Mouse (Mus musculus) urinary bladder, adult 18-20 months (tissue): ENCODE measurements around the gene Zfp398.

Source experiments
- DNase-seq, 2 experiments: peaks; one replicate each; pipeline ENCODE4 v3.0.0; 2022; ENCODE audit warnings: low spot score in 2 of 2, mixed read lengths in 2 of 2

The Zfp398 gene

DNA sequence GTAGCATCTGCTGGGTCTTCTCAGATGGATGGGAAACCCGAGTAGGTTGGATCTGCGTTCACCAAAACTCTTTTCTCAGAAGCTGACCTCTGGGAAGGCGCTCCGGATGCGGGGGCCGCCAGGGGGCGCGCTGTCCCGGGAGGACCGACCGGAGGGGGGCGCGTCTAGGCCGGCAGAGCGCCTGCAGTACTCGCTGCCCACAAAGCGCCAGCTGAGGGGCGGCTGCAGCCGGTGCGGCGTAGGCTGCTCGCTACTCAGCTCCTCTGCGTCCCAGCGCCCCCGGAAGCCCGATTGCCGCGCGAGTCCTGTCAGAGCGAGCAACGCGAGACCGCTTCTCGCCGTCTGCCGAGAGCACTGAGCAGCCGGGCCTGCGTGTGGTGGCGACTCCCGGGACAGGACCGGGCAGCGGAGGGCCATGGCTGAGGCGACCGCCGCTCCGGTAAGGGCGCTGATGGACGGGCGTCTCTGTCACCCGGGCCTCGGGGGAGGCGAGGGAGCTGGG is at the start of gene Zfp398:
Gene Zfp398, plus strand, starts transcription at position 180 of the 502 bp plus-strand sequence.
- peak; percentile 92 to 95 for DNase-seq

DNA sequence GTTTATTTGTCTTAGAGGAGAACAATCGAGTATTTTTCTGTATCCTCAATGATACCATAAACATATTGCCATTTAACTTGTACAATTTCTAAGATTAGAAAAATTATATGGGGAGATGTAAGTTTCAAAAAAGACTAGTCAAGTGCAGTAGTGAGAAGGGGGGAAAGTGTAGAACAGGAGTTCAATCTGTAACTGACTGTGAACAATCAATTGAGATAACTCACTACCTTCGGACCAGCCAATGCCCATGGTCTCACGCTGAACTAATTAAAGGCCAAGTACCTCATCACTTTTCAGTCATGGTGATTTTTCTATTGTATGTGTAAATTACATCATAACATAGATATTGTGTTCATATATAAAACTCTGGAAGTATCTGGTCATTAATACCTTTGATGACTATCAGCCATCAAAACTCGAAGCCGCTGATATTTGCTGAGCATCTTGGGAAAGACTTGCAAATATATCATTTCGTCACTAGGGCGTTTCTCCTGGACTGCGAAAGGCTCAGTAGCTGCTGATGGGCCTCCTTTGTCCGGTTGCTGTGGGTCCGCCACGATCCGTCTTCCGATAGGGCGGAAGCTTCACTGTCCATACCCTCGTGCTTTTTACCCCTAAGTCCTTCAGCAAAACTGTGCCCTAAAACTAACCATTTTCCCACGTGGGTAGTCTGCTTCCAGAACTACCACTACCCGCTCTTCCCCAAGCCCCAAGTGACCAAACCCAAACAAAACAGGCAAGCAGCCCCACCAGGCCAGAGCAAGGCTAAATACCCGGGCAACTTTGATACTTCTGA is 47.3 kb upstream of the Zfp398 start:
- DNase-seq: peak; percentile 61 to 73

DNA sequence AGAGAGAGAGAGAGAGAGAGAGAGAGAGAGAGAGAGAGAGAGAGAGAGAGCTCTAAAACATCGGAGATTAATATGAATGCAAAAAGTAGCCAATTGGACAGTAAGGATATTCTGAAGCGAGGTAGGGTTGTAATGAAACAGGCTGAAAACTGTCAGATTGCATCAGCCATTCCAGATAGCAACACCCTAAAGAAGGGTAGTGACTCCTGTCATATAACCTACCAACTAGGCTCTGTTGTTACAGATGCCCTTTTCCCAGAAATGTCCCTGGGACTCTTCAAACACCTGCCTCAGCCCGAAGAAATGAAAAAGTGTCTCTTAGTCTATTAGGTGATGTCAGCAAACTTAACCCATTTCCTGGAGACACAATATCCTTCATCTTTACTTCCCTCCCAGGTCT is 46.6 kb upstream of the Zfp398 start:
- no peak for DNase-seq

DNA sequence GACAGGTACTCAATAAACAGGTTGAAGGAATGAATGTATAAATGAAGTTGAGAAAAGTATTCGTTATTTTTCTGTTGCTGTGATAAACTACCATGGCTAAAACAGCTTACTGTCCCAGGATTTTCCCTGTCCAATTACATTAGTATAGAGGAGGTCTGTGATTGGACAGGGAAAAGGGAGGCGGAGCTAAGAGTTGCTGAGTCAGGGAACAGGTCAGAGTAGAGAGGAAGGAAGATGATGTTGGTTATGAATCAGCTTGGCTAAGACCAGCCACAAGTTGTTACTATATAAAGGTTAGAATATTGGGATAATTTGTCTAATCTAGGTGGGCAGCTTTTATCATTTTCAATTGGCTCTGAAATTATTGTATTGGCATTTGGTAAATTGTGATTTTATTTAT is 44.7 kb upstream of the Zfp398 start:
- DNase-seq: no peak

DNA sequence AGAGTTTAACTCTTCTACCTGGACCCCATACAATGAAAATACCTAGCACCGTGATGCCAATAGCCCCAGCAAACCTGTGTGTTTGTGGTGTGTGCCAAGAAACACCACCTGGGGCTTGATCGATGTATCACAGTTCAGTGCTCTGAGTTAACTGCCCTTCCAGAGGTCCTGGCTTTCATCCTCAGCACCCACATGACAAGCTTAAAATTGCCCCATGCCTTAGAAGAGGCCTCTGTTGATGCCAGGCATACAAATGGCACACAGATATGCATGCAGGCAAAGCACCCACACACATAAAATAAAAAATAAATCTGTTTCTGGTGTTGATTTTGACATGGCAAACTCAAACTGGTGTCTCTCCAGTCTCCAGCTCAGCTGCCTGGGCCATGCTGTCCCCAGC is 42.9 kb upstream of the Zfp398 start:
- DNase-seq: no peak

DNA sequence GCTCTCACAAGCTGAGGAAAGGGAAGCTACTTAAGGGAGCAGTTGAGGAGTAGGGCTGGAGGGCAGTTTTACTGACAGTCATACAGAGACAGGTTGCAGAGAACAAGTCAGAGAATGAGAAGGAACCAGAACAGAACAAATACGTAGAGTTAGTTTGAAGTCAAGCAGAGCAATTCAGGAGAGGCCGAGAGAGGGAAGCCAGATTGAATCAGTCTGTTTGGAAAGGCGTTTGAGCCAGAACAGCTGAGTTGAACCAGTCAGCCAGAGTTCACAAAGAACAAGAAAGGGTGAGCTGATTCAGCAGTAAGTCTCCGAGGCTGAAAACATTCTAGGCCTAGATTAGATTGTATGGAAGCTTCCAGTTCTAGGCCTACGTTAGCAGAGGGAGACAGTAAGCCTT is 42.2 kb upstream of the Zfp398 start:
- no peak for DNase-seq

DNA sequence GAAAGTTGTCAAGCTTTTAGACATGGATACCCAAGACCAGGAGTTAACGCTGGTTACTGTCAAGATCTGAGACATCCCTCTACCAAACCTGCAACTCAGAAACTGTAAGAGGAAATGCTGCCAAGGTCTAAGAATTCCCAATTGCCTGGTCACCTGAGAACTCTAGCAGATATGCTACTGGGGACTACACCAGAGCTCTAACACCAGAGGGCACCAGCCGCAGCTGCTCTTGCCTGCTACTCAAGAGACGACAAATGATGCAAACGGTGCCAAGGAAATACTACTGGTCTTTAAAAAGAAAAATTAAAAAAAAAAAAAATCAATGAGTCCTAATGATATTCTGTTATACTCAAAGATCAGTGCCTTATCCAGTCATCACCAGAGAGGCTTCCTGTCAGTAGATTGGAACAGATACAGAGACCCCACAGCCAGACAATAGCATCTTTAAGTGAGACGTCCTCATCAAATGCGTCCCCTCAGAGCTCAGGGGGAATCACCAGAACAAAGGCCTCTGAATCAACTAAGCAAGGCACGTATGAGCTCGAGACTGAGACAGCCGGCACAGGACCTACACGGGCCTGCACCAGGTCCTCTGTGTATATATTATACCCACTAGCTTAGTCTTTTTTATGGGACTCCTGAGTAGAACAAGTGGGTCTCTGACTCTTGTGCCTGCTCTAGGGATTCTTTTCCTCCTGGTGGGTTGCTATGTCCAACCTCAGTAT is 41.2 kb upstream of the Zfp398 start:
- DNase-seq: no peak

DNA sequence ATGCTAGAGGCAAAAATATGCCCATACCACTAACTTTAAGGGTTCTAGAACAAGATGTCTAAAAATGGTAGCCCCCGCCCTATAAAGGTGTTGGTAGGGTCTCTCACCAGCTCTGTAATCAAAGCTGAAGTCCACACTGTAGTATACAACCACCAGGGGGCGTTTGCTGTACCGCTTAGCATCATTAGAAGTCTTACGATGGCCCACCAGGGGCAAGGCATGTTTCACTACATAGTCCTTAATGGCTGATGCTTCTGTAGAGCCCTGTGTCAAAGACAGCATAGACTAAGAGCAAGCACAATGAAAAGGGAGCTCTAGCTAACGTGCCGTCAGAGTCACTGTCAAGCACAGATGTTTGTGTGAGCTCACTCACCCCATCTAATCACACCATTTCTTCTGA is 36.4 kb upstream of the Zfp398 start:
- DNase-seq: no peak

DNA sequence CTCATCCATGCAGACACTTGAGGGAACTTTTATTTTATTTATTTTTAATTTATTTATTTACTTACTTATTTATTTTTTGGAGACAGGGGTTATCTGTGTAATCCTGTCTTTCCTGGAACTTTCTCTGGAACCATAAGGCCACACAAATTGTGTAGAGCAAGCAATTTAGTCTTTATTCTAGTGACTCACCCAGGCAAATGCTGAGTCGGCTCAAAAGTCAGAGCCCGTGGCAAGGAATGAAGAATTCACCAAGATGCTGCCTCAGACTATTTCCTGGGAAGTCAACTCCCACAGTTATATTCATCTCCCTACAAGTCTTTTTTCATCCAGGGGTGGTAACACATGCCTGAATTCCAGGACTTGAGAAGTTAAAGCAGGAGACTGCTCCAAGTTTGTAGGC is 29.9 kb upstream of the Zfp398 start:
- DNase-seq: no peak

DNA sequence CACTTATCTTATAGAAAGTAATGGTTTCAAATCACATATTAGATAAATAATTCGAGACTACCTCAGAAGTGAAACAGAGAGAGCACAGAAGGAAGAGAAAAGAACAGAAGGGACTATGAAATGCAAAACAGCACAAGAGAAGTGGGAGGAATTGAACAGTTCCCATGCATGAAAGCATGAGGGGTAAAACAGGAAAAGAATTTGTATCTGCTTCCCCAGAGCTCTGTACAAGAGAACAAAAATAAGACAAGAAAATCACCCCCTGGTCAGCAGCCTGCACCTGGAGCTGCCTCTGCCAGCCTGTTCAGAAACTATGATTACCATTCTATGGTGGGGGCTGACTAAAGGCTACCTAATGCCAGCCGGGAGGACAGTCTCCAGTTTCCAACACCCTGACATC is 28.0 kb upstream of the Zfp398 start:
- DNase-seq: no peak

DNA sequence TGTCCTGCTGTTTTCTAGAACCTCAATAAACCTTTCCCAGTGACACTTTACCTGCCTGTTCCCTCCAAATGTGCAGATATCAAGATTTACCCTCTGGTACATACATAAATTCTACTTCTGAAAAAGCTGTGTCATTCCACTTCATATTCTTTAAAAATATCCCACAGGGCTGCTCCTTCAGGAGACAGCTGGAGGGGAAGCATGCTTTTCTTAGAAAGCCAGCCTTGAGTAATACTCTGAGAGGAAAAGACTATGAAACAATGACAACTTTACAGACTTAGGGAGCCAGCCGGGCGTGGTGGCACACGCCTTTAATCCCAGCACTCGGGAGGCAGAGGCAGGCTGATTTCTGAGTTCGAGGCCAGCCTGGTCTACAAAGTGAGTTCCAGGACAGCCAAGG is 26.9 kb upstream of the Zfp398 start:
- DNase-seq: no peak

DNA sequence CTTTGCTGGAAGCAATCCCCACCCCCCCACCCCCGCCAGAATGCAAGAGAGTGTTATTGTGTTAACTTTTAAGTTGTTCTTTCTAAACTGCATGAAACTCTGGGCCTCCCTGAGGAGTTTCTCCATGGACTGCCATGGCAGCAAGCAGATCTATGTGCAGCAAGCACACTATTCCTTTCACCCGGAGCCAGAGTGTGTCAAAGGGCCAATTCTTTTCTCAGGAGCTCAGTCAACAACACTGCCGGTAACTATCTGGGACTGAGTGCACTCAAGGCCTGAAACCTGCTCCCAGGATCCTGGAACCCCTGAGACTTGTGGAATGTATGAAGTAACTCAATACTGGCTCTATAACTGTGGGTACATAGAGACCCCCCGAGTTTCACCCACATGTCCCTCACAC is 26.4 kb upstream of the Zfp398 start:
- no peak for DNase-seq

DNA sequence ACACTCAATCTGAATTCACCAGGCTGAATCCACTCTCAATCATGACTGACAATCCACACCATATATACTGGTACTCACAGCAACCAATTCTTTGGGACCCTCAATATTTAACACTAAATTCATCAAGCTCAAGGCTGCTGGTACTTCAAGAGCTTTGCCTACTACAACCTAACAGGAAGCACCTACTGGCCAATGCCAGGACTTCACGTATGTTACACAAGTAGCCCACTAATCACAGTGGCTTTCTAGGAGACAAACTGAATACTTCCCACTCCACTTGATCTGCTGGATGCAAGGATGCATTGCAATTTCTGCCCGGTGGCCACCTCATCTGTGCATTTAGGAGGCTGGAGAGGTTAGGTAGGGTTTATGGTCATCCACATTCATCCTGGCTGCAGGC is 25.3 kb upstream of the Zfp398 start:
- no peak for DNase-seq

DNA sequence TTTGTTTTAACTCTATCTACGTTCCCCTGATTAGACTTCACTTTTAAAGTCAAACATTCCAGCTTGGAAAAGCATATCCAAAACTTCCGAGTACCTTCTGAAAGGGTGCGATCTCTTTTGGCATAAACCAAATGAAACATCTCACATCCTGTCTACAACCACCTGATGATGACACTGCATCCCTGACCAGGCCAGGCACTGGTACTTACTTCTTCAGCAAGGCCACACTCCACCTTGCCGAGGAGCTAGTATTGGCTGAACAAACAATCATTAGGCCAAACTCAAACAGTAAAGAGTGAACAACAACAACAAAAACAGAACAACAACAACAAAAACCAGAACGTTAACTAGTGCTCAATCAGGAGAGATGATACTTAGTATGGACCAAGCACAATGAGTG is 24.1 kb upstream of the Zfp398 start:
- DNase-seq: no peak

DNA sequence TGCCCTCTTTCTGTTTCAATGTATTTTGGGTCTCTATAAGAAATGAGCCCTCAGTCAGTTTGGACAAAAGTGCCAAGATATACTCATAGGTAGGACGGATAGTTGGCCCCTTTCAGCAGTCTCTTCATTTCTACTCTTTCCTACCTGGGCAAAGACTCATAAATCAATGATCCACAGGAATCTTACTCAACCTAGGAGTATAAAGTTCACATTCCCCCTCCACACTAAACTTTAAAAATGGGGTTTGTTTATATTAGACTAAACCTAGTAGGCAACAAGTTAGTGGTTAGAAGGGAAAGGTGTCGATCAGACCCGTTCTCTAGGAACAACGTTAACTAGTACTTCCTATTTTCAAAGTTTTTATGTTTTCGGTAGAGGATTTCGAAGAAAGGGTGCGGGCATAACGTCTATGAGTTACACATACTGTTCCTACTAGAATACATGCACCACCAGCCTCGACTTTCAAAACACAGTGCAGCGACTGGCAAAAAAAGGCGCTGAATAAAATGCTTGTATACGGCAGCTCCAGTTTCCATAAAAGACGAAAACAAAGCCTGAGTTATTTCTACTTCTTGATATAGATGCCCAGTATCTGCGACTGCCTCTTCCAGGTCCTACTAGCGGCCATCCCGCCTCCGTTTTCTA is 23.1 kb upstream of the Zfp398 start:
- DNase-seq: no peak

DNA sequence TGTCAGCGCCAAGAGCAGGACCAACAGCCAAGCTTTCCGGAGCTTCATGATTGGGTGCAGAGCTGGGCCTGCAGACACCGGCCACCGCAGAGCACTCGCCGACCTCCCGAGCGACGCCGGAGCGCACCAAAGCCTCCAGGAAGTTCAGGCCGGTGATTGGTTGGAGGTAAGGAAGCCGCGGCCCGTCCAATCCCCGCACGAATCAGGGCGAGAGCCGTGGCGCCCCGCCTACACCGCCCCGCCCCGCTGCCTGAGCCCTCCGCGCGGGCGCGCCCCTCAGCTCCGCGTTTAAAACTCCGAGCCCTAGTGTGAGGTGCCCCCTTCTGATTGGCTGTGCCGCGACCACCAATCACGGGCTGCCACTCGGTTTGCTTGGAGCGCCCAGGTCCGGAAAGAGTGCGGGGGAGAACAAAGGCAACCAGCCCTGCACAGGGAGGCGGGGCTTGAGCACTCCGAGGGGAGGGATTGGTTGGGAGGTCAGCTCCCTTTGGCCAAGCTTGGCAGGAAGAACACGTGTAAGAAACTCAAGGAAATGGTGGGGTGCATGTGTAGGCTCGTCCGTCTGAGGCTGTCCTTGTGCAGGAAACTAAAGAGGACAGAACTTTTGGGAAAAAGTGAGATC is 22.1 kb upstream of the Zfp398 start, which contains the start of gene Pdia4:
Gene Pdia4, minus strand, starts transcription at position 174 of the 622 bp plus-strand sequence.
- peak; percentile 88 to 98 for DNase-seq

DNA sequence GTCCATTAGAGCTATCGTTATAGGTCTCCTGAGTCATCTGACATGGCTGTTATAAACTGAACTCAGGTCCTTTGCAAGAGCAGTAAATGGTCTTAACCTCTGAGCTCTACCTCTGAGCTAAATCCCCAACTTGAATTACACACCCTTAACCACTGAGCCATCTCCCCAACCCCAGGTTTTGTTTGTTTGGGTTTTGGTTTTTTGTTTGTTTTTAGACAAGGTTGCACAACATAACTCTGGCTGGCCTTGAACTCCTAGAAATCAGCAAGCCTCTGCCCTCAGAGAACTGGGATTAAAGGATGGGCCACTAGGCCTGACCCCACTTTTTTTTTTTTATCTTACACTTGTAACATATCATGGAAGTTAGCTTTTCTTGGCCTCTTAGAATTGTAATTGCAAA is 19.3 kb upstream of the Zfp398 start:
- DNase-seq: no peak

DNA sequence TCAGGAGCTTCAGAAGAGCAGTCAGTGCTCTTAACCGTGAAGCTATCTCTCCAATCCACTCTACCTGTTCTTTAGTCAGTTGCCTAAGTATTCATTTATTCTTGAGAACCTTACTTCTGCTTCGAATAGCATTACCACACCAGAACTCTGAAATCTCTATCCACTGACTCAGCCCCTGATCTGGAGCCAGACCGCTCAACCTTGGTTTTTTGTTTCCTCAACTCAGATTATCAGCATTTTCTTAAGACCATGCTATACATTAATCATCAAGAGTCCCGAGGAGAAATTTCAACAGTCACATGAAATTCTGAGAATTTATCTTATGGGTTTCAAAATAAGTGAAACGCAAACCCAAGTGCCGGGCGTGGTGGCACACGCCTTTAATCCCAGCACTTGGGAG is 16.7 kb upstream of the Zfp398 start:
- DNase-seq: no peak

DNA sequence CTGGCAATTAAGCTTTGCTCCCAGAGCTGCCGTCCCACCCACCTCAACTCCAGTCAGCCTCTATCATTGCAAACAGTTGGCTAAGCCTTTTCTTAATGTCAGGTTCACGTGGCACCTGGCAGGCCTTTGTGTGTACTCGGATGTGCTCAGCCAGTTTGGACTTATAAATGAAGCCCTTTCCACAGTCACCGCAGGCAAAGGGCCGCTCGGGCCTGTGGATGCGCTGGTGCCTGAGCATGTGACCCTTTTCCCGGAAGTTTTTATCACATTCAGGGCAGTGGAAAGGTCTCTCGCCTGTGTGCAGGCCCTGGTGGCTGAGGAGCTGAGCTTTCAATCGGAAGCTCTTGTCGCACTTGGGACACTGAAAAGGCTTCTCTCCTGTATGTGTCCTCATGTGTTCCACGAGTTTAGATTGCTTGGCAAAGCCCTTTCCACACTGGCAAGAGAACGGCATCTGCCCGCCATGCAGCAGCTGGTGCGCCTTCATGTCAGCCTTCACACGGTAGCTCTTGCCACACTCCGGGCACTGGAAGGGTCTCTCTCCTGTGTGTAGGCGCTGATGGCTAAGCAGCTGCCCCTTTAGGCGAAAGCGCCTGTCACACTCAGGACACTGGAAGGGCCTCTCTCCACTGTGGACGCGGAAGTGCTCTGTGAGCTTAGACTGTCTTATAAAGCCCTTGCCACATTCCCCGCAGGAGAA is 15.7 kb upstream of the Zfp398 start:
- DNase-seq: no peak

DNA sequence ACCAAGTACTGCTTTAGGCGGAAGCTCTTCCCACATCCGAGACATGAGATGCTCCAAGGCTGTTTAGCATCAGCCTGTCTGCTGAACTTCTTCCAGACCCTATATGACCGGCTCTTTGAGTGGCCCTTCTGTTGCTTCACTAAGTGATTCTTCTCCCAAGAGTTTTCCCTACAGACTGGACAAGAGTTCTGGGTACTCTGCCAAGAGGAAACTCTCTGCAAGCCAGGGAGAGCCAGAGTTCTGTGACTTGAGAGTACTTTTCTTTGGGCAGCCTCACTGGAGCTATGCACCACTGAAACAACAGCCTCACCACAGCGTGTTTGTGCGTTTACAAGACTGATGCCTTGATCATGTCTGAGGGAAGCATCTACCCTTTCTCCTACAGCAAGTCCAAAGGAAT is 14.2 kb upstream of the Zfp398 start:
- DNase-seq: no peak

DNA sequence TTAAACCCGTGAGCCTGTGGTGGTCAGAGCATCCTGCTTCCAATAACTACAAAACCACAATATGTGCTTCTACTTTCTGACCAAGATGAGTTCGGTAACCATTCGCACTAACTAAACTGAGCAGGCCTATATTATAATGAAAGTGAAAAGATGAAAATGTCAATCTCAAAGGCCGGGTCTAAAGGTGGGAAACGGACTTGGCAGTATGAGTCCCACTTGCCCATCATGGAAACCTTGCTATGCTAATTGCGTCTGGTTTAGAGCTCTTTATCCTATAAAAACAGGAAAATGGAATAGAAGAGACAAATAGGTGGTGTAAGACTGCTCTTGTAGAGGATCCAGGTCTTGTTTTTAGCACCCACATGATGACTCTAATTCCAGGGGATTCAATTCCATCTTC is 13.7 kb upstream of the Zfp398 start:
- no peak for DNase-seq

DNA sequence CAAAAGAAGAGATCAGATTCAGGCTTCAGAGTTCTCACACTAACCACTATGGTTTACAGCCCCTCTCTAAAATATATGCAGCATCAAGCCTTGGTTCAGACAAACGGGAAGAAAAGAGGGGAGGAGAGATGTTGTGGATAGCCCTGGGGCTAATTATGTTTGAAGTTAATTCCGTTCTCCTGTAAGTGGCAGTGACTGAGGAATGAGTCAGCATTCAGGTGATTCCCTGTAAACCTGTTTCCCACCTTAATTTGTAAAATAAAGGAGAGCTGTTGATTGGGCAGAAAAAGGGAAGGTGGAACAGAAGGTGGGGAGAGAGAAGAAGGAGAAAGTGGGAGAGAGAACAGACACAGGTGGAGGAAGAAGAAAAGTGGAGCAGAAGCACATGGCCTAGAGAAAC is 11.2 kb upstream of the Zfp398 start:
- no peak for DNase-seq
